Mouse (Mus musculus): ENCODE data around the gene Map4k4.

- no peak for TF ChIP-seq POLR2A (IDR thresholded peaks at IDR 0.05; ENCODE audit: borderline replicate concordance, insufficient read depth, low read length)
- TF ChIP-seq CTCF (IDR thresholded peaks at IDR 0.05; ENCODE audit: borderline replicate concordance, insufficient read depth, low read depth, low read length), result peak; percentile 31; the same call in 1 of the 2 replicates
Measured at GRCm38 (mm10) chr1:39982727-39983487, 82.2 kb downstream of the Map4k4 start.
